Mouse (Mus musculus) midbrain, embryonic 16.5 days (tissue): Measurements from ENCODE around the gene Hist1h2bf. TPM values are rescaled to one million over a fixed set of nuclear protein-coding genes. Genes with fewer than 3 reads are reported as not detected.
"Not testable (repeated sequence)": the region's sequence is repeated elsewhere in the genome, so short reads cannot be mapped to it uniquely, and the experiment has no call there.

ENCODE experiments used
- ATAC-seq: fragments of 200-750 bp; cut with Nextera tagmentation; 2 replicates; pipeline ENCODE4 v1.8.0; 2017; ENCODE audit warnings: moderate TSS enrichment
- H3K27ac ChIP-seq: fragments of 300-500 bp; sonication (generic); 2 replicates; pipeline ENCODE4 v1.5.1; 2014; ENCODE audit warnings: mild to moderate bottlenecking, low read length, mixed read lengths
- H3K27me3 ChIP-seq: fragments of 300-500 bp; sonication (generic); 2 replicates; pipeline ENCODE4 v1.6.1; 2014; ENCODE audit warnings: low read depth, low read length, mixed read lengths; ENCODE audit not compliant: control insufficient read depth, insufficient read depth
- H3K36me3 ChIP-seq: fragments of 300-500 bp; sonication (generic); 2 replicates; pipeline ENCODE4 v1.6.1; 2014; ENCODE audit warnings: mild to moderate bottlenecking, low read length, moderate library complexity, mixed read lengths; ENCODE audit not compliant: control insufficient read depth, insufficient read depth
- H3K4me1 ChIP-seq: fragments of 300-500 bp; sonication (generic); 2 replicates; pipeline ENCODE4 v1.6.1; 2014; ENCODE audit warnings: mild to moderate bottlenecking, low read length, mixed read lengths; ENCODE audit not compliant: control insufficient read depth, insufficient read depth
- H3K4me2 ChIP-seq: fragments of 300-500 bp; sonication (generic); 2 replicates; pipeline ENCODE4 v1.6.1; 2014; ENCODE audit warnings: mild to moderate bottlenecking, low read length, mixed read lengths
- H3K4me3 ChIP-seq: fragments of 300-500 bp; sonication (generic); 2 replicates; pipeline ENCODE4 v1.5.1; 2014; ENCODE audit warnings: low read depth, mild to moderate bottlenecking, low read length, moderate library complexity, mixed read lengths
- H3K9ac ChIP-seq: fragments of 300-500 bp; sonication (generic); 2 replicates; pipeline ENCODE4 v1.6.1; 2014; ENCODE audit warnings: low read depth, low read length, mixed read lengths
- H3K9me3 ChIP-seq: fragments of 300-500 bp; sonication (generic); replicated peaks from 2 replicates; pipeline ENCODE4 v1.6.1; 2014; ENCODE audit warnings: mild to moderate bottlenecking, low read length, mixed read lengths; ENCODE audit not compliant: control insufficient read depth, poor library complexity, severe bottlenecking
- WGBS: fragments of 180-500 bp; shearing (Covaris S2); extraction: QIAGEN DNeasy Blood & Tissue Kit; methylation state at CpG from one replicate; pipeline ENCODE4 v1.1.7; 2014; 5-methylcytosine and 5-hydroxymethylcytosine counted together
- polyA plus RNA-seq: library from polyadenylated mRNA; unstranded; fragments of >200 nt; fragmentation: Nextera tagmentation; extraction: Ambion mirVana; gene quantifications from 2 replicates; pipeline ENCODE4 v1.2.1, GENCODE M21; 2015

Gene Hist1h2bf
- polyA plus RNA-seq, 1 experiment from 2014 or later, result not detected

GRCm38 (mm10) chr13:23542225-23542980 is 31.6 kb downstream of the Hist1h2bf start:
- not testable (repeated sequence) for ATAC-seq, H3K9me3 ChIP-seq, H3K36me3 ChIP-seq, H3K4me1 ChIP-seq, H3K27me3 ChIP-seq, H3K27ac ChIP-seq
- 5% methylated on average over 3 of the region's 3 CpGs for WGBS
- peak overlapping the region; percentile 83 for H3K4me2 ChIP-seq
- peak overlapping the region; percentile 44 for H3K4me3 ChIP-seq
- peak overlapping the region; percentile 49 for H3K9ac ChIP-seq

DNA sequence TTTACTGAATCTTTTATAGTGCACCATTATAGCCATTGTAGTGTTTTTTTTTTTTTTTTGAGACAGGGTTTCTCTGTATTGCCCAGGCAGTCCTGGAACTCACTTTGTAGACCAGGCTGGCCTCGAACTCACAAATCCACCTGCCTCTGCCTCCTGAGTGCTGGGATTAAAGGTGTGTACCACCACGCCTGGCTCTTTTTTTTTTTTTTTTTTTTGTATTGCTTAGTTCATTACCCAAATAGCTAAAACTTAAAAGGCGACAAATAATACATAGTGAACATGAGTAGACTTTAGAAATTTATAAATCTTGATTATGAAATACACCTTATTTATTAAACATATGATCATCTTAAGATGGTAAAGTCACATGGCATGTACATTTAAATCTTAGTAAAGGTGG is 32.5 kb downstream of the Hist1h2bf start:
- H3K4me1 ChIP-seq, result peaks cover 6% of the 10 kb centered on the region
- H3K9me3 ChIP-seq, result no peaks in the 10 kb centered on the region
- H3K9ac ChIP-seq, result no peak overlapping the region
- no peaks in the 10 kb centered on the region for H3K36me3 ChIP-seq
- H3K27me3 ChIP-seq, result no peaks in the 10 kb centered on the region
- WGBS, result 93% methylated on average over 3 of the region's 3 CpGs
- ATAC-seq, result no peak
- no peak overlapping the region for H3K4me3 ChIP-seq
- H3K4me2 ChIP-seq, result no peak overlapping the region
- H3K27ac ChIP-seq, result no peak overlapping the region

DNA sequence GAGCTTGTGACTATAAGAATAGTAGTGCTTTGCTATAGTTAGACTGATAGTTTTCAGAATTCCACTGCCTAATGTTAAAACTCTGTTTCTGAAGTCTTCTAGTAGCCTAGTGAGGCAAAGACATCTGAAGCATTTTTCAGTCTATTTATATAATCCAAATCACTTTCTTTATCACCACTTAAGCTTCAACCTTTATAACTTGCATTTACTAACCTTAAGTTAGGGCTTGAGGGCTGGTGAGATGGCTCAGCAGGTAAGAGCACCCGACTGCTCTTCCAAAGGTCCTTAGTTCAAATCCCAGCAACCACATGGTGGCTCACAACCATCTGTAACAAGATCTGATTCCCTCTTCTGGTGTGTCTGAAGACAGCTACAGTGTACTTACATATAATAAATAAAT is 34.2 kb downstream of the Hist1h2bf start:
- H3K27me3 ChIP-seq, H3K36me3 ChIP-seq, ATAC-seq, H3K4me2 ChIP-seq, H3K27ac ChIP-seq, H3K4me1 ChIP-seq, H3K9me3 ChIP-seq, H3K9ac ChIP-seq, H3K4me3 ChIP-seq: not testable (repeated sequence)
- 80% methylated on average over 1 of the region's 1 CpGs for WGBS

DNA sequence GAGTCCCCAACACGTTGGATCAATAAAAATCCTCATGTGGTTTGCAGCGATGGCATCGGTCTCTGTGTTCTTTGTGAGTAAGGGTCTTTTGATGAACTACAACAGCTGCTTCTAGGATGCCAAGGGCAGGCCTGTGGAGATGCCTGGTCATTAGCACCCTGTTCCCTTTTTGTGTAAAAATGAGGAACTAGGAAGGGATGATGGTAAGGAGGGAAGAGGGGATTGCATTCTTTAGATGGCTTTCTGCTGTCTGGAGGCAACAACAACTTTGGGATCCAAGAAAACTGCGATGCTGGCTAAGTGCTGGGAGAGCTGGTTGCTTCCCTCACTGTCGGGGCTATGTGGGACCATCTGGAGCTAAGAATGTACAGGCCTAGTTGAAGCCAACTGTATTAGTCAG is 35.7 kb downstream of the Hist1h2bf start:
- 79% methylated on average over 5 of the region's 5 CpGs for WGBS
- Histone ChIP-seq H3K4me1 (peaks cover 16% of the 10 kb centered on the region), H3K4me2 (no peak overlapping the region)

GRCm38 (mm10) chr13:23537006-23537710 is 36.8 kb downstream of the Hist1h2bf start:
- ATAC-seq, result no peak
- WGBS, result 79% methylated on average over 3 of the region's 3 CpGs
- no peak overlapping the region for H3K27ac ChIP-seq
- no peaks in the 10 kb centered on the region for H3K9me3 ChIP-seq
- no peaks in the 10 kb centered on the region for H3K36me3 ChIP-seq
- peaks cover 23% of the 10 kb centered on the region for H3K4me1 ChIP-seq
- no peak overlapping the region for H3K4me2 ChIP-seq
- H3K27me3 ChIP-seq, result no peaks in the 10 kb centered on the region
- no peak overlapping the region for H3K9ac ChIP-seq
- H3K4me3 ChIP-seq, result no peak overlapping the region

More for the DNA sequence above, 35.7 kb downstream of the Hist1h2bf start:
- no peaks in the 10 kb centered on the region for H3K27me3 ChIP-seq
- no peaks in the 10 kb centered on the region for H3K36me3 ChIP-seq
- no peak for ATAC-seq
- H3K4me3 ChIP-seq, result no peak overlapping the region
- H3K9me3 ChIP-seq, result no peaks in the 10 kb centered on the region
- no peak overlapping the region for H3K9ac ChIP-seq
- no peak overlapping the region for H3K27ac ChIP-seq

GRCm38 (mm10) chr13:23536076-23536822 is 37.7 kb downstream of the Hist1h2bf start:
- Histone ChIP-seq H3K27me3 (no peaks in the 10 kb centered on the region), H3K4me3 (no peak overlapping the region), H3K4me2 (peak overlapping the region; percentile 17; the same call in 1 of the 2 replicates), H3K9ac (no peak overlapping the region), H3K4me1 (peaks cover 27% of the 10 kb centered on the region), H3K36me3 (no peaks in the 10 kb centered on the region), H3K9me3 (no peaks in the 10 kb centered on the region), H3K27ac (no peak overlapping the region)
- no peak for ATAC-seq
- 19% methylated on average over 7 of the region's 7 CpGs for WGBS

DNA sequence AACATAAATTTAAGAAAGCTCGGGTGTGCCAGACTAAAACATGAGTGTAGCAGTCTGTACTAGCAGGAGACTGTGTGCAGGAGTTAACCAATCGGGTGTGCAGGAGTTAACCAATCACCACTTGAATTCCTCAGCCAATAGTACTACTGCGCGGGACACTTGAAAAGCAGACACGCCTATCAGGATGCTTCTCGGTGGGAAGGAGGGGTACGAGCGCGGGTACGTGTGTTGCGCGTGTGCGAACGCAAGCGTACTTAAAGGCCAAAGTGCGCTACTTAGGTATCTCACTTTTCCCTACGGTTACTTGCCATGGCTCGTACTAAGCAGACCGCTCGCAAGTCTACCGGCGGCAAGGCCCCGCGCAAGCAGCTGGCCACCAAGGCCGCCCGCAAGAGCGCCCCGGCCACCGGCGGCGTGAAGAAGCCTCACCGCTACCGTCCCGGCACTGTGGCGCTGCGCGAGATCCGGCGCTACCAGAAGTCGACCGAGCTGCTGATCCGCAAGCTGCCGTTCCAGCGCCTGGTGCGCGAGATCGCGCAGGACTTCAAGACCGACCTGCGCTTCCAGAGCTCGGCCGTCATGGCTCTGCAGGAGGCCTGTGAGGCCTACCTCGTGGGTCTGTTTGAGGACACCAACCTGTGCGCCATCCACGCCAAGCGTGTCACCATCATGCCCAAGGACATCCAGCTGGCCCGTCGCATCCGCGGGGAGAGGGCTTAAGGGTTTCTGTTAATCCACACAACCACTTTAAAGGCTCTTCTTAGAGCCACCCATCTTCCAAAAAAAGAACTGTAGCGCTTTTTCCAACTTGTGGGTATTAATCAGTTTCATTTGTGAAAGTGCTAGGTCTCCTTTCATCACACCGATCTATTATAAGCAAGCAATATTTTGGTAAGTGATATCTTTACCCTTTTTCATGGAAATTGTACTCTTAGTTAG is 38.6 kb downstream of the Hist1h2bf start, which contains the start of gene Hist1h3g:
Gene Hist1h3g (plus strand): TSS at position 286 of the 939 bp plus-strand sequence.
- WGBS, result under 1% methylated on average over 49 of the region's 62 CpGs
- not testable (repeated sequence) for H3K36me3 ChIP-seq, H3K27me3 ChIP-seq, H3K9me3 ChIP-seq
- Histone ChIP-seq H3K27ac (peak within 1 kb of the TSS; percentile 54; the same call in 1 of the 2 replicates), H3K4me1 (peaks cover 27% of the 10 kb centered on the region), H3K4me2 (peak within 1 kb of the TSS; percentile 71), H3K9ac (0 out of 2 replicates have a peak within 1 kb of the TSS, but pooled peaks have one; percentile 30), H3K4me3 (peak within 1 kb of the TSS; percentile 48)
- ATAC-seq, result peak; percentile 90
